Mouse (Mus musculus): ENCODE measurements around the gene Mgp. TPM values are rescaled to one million over a fixed set of nuclear protein-coding genes. Genes with fewer than 3 reads are reported as not detected.
A peak's percentile ranks its signal among the peaks of the same experiment; 100 is the strongest.

Gene Mgp
- polyA plus RNA-seq, 1 experiment from 2014 or later, result 121 TPM

DNA sequence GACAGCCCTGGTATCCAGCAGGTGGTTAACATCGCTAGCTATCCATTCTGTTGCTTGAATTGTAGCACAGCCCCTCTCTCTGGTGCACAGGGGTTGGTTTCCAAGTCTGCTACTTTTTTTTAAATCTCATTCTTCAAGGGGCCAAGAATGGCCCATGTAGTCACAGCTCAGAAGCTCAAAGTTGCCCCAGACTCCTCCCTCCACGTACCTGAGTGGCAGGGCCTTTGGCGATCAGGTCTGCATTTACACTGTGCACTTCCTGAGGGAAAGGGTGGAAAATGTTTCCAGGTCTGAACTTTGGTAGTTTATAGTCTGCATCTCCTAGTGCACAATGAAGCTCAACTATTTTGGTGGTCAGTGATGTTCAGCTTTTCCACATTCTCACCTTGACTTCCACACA lies 28.4 kb downstream of the Mgp start:
- H3K9ac ChIP-seq, result no peak overlapping the region
- WGBS, result 89% methylated on average over 3 of the region's 3 CpGs
- H3K4me3 ChIP-seq (replicated peaks), result no peak overlapping the region
- no peak overlapping the region for H3K4me2 ChIP-seq (replicated peaks)
- H3K27me3 ChIP-seq (replicated peaks), result no peaks in the 10 kb centered on the region
- no peak for ATAC-seq
- H3K27ac ChIP-seq, result no peak overlapping the region
- H3K9me3 ChIP-seq, result no peaks in the 10 kb centered on the region
- no peaks in the 10 kb centered on the region for H3K4me1 ChIP-seq (replicated peaks)
- H3K36me3 ChIP-seq, result no peaks in the 10 kb centered on the region

DNA sequence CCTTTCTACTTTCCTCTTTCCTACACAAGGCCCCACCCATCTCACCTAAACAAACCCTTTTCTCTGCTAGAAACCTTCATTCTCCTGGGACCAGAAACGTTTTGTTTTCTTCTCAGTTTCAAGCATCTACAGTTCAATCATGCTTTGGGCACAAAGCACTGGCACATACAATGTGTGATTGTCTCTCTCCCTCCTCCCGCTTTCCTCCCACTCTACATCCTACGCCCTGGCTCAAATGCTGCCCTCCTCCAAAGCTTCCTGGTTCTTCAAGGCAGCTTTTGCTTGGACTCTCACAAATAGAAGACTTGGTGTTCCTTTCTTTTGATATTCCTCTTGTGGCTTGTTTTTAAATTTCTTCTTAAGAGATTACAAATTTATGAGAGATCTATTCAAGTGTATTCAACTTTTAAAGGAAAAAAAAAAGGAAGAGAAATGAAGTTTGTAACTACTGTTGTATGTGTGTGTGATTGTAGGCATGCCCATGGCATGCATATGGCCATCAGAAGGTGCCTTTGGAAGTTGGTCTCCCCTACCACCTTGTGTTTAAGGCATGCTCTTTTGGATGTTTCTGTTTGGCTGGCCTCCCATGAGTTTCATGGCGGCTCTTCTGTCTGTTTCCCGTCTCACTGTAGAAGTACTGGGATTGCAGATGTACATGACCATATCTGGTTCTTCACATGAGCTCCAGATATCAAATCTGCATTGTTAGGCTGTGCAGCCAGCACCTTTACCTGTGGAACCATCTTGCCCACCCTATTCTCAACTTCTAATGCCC lies 29.7 kb downstream of the Mgp start:
- Histone ChIP-seq H3K4me1 (replicated peaks) (no peaks in the 10 kb centered on the region), H3K27ac (no peak overlapping the region), H3K9ac (no peak overlapping the region), H3K4me2 (replicated peaks) (no peak overlapping the region), H3K9me3 (no peaks in the 10 kb centered on the region), H3K36me3 (no peaks in the 10 kb centered on the region), H3K27me3 (replicated peaks) (no peaks in the 10 kb centered on the region), H3K4me3 (replicated peaks) (no peak overlapping the region)
- no peak for ATAC-seq
- 77% methylated on average over 5 of the region's 5 CpGs for WGBS

DNA sequence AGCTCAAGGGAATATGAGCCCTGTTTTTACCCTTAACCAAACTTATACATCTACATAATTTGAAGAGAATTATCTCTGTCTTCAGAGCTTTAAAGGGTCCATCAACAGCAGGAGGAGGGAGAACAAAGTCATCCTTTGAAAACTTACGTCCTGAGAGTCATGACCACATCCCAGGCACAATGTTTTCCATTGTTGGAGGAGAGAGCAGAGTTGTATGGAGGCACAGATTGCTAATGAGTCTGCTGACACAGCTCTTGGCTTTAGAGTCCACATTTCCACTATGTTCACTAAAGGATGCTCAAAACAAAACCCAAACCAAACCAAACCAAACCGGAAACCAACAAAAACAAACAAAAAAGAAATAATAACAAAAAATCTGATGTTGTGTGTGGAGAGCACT lies 30.7 kb downstream of the Mgp start:
- 71% methylated on average over 2 of the region's 2 CpGs for WGBS

GRCm38 (mm10) chr6:136837323-136837722 lies 38.3 kb downstream of the Mgp start:
- no peaks in the 10 kb centered on the region for H3K36me3 ChIP-seq
- no peaks in the 10 kb centered on the region for H3K4me1 ChIP-seq (replicated peaks)
- no peak overlapping the region for H3K4me3 ChIP-seq (replicated peaks)
- no peak for ATAC-seq
- no peak overlapping the region for H3K9ac ChIP-seq
- WGBS, result 83% methylated on average over 3 of the region's 3 CpGs
- no peak overlapping the region for H3K27ac ChIP-seq
- H3K27me3 ChIP-seq (replicated peaks), result no peaks in the 10 kb centered on the region
- no peak overlapping the region for H3K4me2 ChIP-seq (replicated peaks)
- H3K9me3 ChIP-seq, result no peaks in the 10 kb centered on the region

More for the DNA sequence above, 30.7 kb downstream of the Mgp start:
- Histone ChIP-seq H3K4me2 (replicated peaks) (no peak overlapping the region), H3K9ac (no peak overlapping the region), H3K9me3 (no peaks in the 10 kb centered on the region), H3K36me3 (no peaks in the 10 kb centered on the region), H3K4me3 (replicated peaks) (no peak overlapping the region), H3K4me1 (replicated peaks) (no peaks in the 10 kb centered on the region), H3K27ac (no peak overlapping the region), H3K27me3 (replicated peaks) (no peaks in the 10 kb centered on the region)
- no peak for ATAC-seq

DNA sequence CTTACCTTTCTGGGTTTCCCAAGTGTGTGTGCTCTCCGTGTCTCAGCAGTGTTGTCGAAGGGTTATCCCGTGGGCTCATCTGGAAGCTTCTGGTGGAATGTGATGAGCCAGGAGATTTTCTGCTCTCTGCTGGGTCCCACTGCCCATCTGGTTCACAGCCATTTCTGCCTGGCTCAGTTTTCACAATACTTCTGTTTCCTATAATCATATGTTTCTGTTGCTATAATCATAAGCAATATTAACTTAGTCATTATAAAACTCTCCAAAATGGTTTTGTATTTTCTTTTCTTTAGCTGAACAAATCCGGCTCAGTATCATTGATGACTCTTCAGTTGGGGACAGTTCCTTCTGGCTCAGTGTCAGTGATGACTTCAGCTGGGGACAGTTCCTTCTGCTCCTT lies 40.3 kb downstream of the Mgp start, which contains the start of gene Smco3:
TSS of gene Smco3 (minus strand) at position 101 of the 400 bp plus-strand sequence.
- Histone ChIP-seq H3K36me3 (no peaks in the 10 kb centered on the region), H3K4me3 (replicated peaks) (no peak within 1 kb of the TSS), H3K27me3 (replicated peaks) (no peaks in the 10 kb centered on the region), H3K4me2 (replicated peaks) (0 out of 2 replicates have a peak within 1 kb of the TSS, but pooled peaks have one; percentile 15), H3K27ac (no peak within 1 kb of the TSS), H3K4me1 (replicated peaks) (no peaks in the 10 kb centered on the region), H3K9me3 (no peaks in the 10 kb centered on the region), H3K9ac (no peak within 1 kb of the TSS)
- no peak for ATAC-seq
- WGBS, result 50% methylated on average over 4 of the region's 4 CpGs

GRCm38 (mm10) chr6:136831712-136832111 lies 43.9 kb downstream of the Mgp start:
- H3K27ac ChIP-seq, result no peak overlapping the region
- H3K9me3 ChIP-seq, result no peaks in the 10 kb centered on the region
- no peak overlapping the region for H3K4me3 ChIP-seq (replicated peaks)
- H3K9ac ChIP-seq, result no peak overlapping the region
- no peak for ATAC-seq
- no peak overlapping the region for H3K4me2 ChIP-seq (replicated peaks)
- H3K36me3 ChIP-seq, result no peaks in the 10 kb centered on the region
- H3K27me3 ChIP-seq (replicated peaks), result no peaks in the 10 kb centered on the region
- 68% methylated on average over 5 of the region's 5 CpGs for WGBS
- peaks cover 3% of the 10 kb centered on the region; the same call in 1 of the 2 replicates for H3K4me1 ChIP-seq (replicated peaks)

DNA sequence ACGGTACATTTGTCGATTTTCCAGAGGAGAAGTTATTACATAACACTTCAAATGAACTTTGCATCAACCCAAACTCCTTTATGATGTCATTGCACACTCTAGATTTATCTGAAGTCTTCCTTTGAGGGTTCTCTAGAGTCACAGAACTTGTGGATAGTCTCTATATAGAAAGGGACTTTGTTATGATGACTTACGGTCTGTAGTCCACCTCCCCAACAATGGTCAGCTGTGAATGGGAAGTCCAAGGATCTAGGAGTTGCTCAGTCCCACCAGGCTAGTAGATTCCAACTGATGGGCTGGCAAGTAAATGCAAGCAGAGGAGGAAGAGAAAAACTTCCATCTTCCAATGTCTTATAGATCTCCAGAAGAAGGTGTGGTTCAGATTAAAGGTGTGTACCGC lies 46.9 kb downstream of the Mgp start:
- Histone ChIP-seq H3K4me2 (replicated peaks) (peak overlapping the region; percentile 54), H3K4me3 (replicated peaks) (peak overlapping the region; percentile 44), H3K36me3 (peaks cover 6% of the 10 kb centered on the region; the same call in 1 of the 2 replicates), H3K9ac (no peak overlapping the region), H3K27me3 (replicated peaks) (no peaks in the 10 kb centered on the region), H3K27ac (peak overlapping the region; percentile 51; the same call in 1 of the 2 replicates), H3K4me1 (replicated peaks) (peaks cover 3% of the 10 kb centered on the region; the same call in 1 of the 2 replicates), H3K9me3 (no peaks in the 10 kb centered on the region)
- 30% methylated on average over 4 of the region's 4 CpGs for WGBS
- no peak for ATAC-seq

- H3K4me3 ChIP-seq (replicated peaks), result peak within 1 kb of the TSS; percentile 98
- ATAC-seq, result peak; percentile 100
- no peaks in the 10 kb centered on the region for H3K9me3 ChIP-seq
- peak within 1 kb of the TSS; percentile 98 for H3K9ac ChIP-seq
- H3K27me3 ChIP-seq (replicated peaks), result no peaks in the 10 kb centered on the region
- H3K4me2 ChIP-seq (replicated peaks), result peak within 1 kb of the TSS; percentile 74
- peak within 1 kb of the TSS; percentile 80 for H3K27ac ChIP-seq
- H3K36me3 ChIP-seq, result peaks cover 7% of the 10 kb centered on the region; the same call in 1 of the 2 replicates
- H3K4me1 ChIP-seq (replicated peaks), result peaks cover 3% of the 10 kb centered on the region; the same call in 1 of the 2 replicates
- under 1% methylated on average over 45 of the region's 45 CpGs for WGBS
Observed at GRCm38 (mm10) chr6:136827881-136828561, 47.6 kb downstream of the Mgp start, which contains the start of gene Wbp11. TSS of gene Wbp11 (minus strand) at chr6:136828233.

- ATAC-seq, result no peak
- Histone ChIP-seq H3K4me1 (replicated peaks) (peaks cover 3% of the 10 kb centered on the region; the same call in 1 of the 2 replicates), H3K27me3 (replicated peaks) (no peaks in the 10 kb centered on the region), H3K9ac (peak within 1 kb of the TSS; percentile 98), H3K4me3 (replicated peaks) (peak within 1 kb of the TSS; percentile 98), H3K9me3 (no peaks in the 10 kb centered on the region), H3K27ac (peak within 1 kb of the TSS; percentile 80), H3K36me3 (peaks cover 12% of the 10 kb centered on the region), H3K4me2 (replicated peaks) (peak within 1 kb of the TSS; percentile 74)
- under 1% methylated on average over 34 of the region's 34 CpGs for WGBS
Observed at GRCm38 (mm10) chr6:136827516-136827880, 48.1 kb downstream of the Mgp start, which contains the start of gene BC049715. TSS of gene BC049715 (plus strand) at chr6:136827626.

DNA sequence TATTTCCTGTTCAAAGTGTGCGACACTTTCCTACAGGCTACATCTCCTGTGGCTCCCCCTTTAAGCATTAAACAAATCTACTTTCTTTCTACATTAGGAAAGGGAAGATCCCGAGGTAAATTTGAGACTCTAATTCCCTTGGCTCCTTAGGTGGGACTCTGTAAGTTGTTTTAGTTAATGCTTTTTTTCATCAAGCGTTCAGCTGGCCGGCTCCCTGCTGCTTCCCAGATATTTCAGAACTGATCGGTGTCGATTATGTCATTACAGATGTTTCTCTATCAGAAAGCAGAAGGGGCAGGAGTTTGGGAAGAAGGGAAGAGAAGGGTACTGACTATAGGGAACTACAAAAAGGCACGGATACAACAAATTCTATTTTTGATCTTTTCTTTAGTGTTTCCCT lies 48.5 kb downstream of the Mgp start:
- Histone ChIP-seq H3K36me3 (peaks cover 16% of the 10 kb centered on the region), H3K4me1 (replicated peaks) (peaks cover 3% of the 10 kb centered on the region; the same call in 1 of the 2 replicates), H3K4me3 (replicated peaks) (peak overlapping the region; percentile 98), H3K9ac (peak overlapping the region; percentile 98), H3K9me3 (no peaks in the 10 kb centered on the region), H3K27ac (no peak overlapping the region), H3K4me2 (replicated peaks) (peak overlapping the region; percentile 74), H3K27me3 (replicated peaks) (no peaks in the 10 kb centered on the region)
- 20% methylated on average over 7 of the region's 7 CpGs for WGBS
- ATAC-seq, result no peak

- no peak overlapping the region for H3K4me2 ChIP-seq (replicated peaks)
- H3K9me3 ChIP-seq, result no peaks in the 10 kb centered on the region
- no peak overlapping the region for H3K9ac ChIP-seq
- H3K4me1 ChIP-seq (replicated peaks), result peaks cover 3% of the 10 kb centered on the region; the same call in 1 of the 2 replicates
- peaks cover 36% of the 10 kb centered on the region for H3K36me3 ChIP-seq
- H3K4me3 ChIP-seq (replicated peaks), result no peak overlapping the region
- WGBS, result 91% methylated on average over 8 of the region's 8 CpGs
- ATAC-seq, result no peak
- no peaks in the 10 kb centered on the region for H3K27me3 ChIP-seq (replicated peaks)
- H3K27ac ChIP-seq, result no peak overlapping the region
Observed at GRCm38 (mm10) chr6:136824987-136825386, 50.6 kb downstream of the Mgp start.
